Mouse (Mus musculus) limb, embryonic 10.5 days (tissue): ENCODE measurements around the gene Zscan26. TPM values are rescaled to one million over a fixed set of nuclear protein-coding genes. Genes with fewer than 3 reads are reported as not detected.

Experiments
- DNase-seq: peaks from one replicate; pipeline ENCODE4 v3.0.0-alpha.2; 2017; ENCODE audit warnings: low spot score
- H3K27ac ChIP-seq: fragments of 300-500 bp; sonication (generic); 2 replicates; pipeline ENCODE4 v1.5.1; 2016; ENCODE audit warnings: mild to moderate bottlenecking
- H3K27me3 ChIP-seq: fragments of 300-500 bp; sonication (generic); 2 replicates; pipeline ENCODE4 v1.6.1; 2016; ENCODE audit warnings: low read depth, mild to moderate bottlenecking; ENCODE audit not compliant: poor library complexity, severe bottlenecking
- H3K36me3 ChIP-seq: fragments of 300-500 bp; sonication (generic); 2 replicates; pipeline ENCODE4 v1.6.1; 2016; ENCODE audit warnings: mild to moderate bottlenecking, moderate library complexity
- H3K4me1 ChIP-seq: fragments of 300-500 bp; sonication (generic); 2 replicates; pipeline ENCODE4 v1.6.1; 2016
- H3K4me3 ChIP-seq: fragments of 300-500 bp; sonication (generic); 2 replicates; pipeline ENCODE4 v1.5.1; 2016; ENCODE audit warnings: mild to moderate bottlenecking, moderate library complexity
- H3K9me3 ChIP-seq: fragments of 300-500 bp; sonication (generic); replicated peaks from 2 replicates; pipeline ENCODE4 v1.6.1; 2016; ENCODE audit warnings: mild to moderate bottlenecking
- WGBS: fragments of 180-500 bp; shearing (Covaris S2); methylation state at CpG from one replicate; pipeline ENCODE4 v1.1.7; 2016; 5-methylcytosine and 5-hydroxymethylcytosine counted together
- microRNA counts: library from miRNA; unstranded; fragments of <30 nt; microRNA quantifications from one replicate; lab custom pipeline; 2017
- microRNA-seq: library from miRNA; unstranded; fragments of <30 nt; microRNA quantifications from one replicate; pipeline ENCODE4, GENCODE M21; 2017
- polyA plus RNA-seq: library from polyadenylated mRNA; unstranded; fragments of >200 nt; fragmentation: Nextera tagmentation; extraction: Ambion mirVana; gene quantifications from 2 replicates; pipeline ENCODE4 v1.2.1, GENCODE M21; 2016

Zscan26 gene
- polyA plus RNA-seq, 1 experiment from 2014 or later = 29.9 TPM

GRCm38 (mm10) chr13:21395623-21396022 lies 57.9 kb downstream of the Zscan26 start:
- Histone ChIP-seq H3K27ac (no peak overlapping the region), H3K27me3 (no peaks in the 10 kb centered on the region), H3K4me1 (no peaks in the 10 kb centered on the region), H3K36me3 (peaks cover 92% of the 10 kb centered on the region), H3K4me3 (no peak overlapping the region), H3K9me3 (no peaks in the 10 kb centered on the region)
- 89% methylated on average over 6 of the region's 6 CpGs for WGBS
- no peak for DNase-seq

- DNase-seq = no peak
- no peak overlapping the region for H3K4me3 ChIP-seq
- no peak overlapping the region for H3K27ac ChIP-seq
- 96% methylated on average over 1 of the region's 1 CpGs for WGBS
- peaks cover 92% of the 10 kb centered on the region for H3K36me3 ChIP-seq
- H3K4me1 ChIP-seq = no peaks in the 10 kb centered on the region
- H3K9me3 ChIP-seq = no peaks in the 10 kb centered on the region
- no peaks in the 10 kb centered on the region for H3K27me3 ChIP-seq
These were observed 58.3 kb downstream of the Zscan26 start for GRCm38 (mm10) chr13:21395211-21395610.

MicroRNAs within 50 kb of the gene (microRNA counts, 519-probe panel; counts per million panel counts)
- microRNA mmu-miR-1896 (lab: Ali Mortazavi, UCI) = 3,974 counts per million, percentile 78 among the panel's probes with 10 or more counts

Small RNAs within 50 kb of the gene (microRNA-seq; reads per million reads assigned to microRNA genes)
- gene Mir1896 (not detected), gene Mir6942 (not detected)

Other genes starting within 250 kb of the Zscan26 start
- not detected in 2 replicates for gene Gpx5, start 161.0 kb downstream of the Zscan26 start, polyA plus RNA-seq
- gene Gpx6, start 141.6 kb downstream of the Zscan26 start, polyA plus RNA-seq = 0.62 and 0.91 TPM in 2 replicates
- gene Olfr1367, start 106.8 kb downstream of the Zscan26 start, polyA plus RNA-seq = not detected in 2 replicates
- gene Zscan12, start 90.9 kb downstream of the Zscan26 start, polyA plus RNA-seq = 19.6 and 19.7 TPM in 2 replicates
- gene Zkscan3, start 51.0 kb downstream of the Zscan26 start, polyA plus RNA-seq = 88.7 and 100 TPM in 2 replicates
- gene Pgbd1, start 12.7 kb downstream of the Zscan26 start, polyA plus RNA-seq = 4.9 and 5.1 TPM in 2 replicates
- gene Nkapl, start 14.8 kb upstream of the Zscan26 start, polyA plus RNA-seq = 2.0 and 2.4 TPM in 2 replicates
- gene Zkscan4, start 25.2 kb upstream of the Zscan26 start, polyA plus RNA-seq = 2.5 and 3.3 TPM in 2 replicates
- gene Gm10065, start 25.7 kb upstream of the Zscan26 start, polyA plus RNA-seq = not detected in 2 replicates
- gene AK157302, start 41.5 kb upstream of the Zscan26 start, polyA plus RNA-seq = 0.20 and 0.28 TPM in 2 replicates
- 3.6 and 5.0 TPM in 2 replicates for gene Gm11273, start 47.7 kb upstream of the Zscan26 start, polyA plus RNA-seq
- gene Zkscan8, start 77.4 kb upstream of the Zscan26 start, polyA plus RNA-seq = 6.8 and 9.6 TPM in 2 replicates
- 0.06 TPM in 1 of 2 replicates, not detected in the other for gene Olfr1366, start 89.1 kb upstream of the Zscan26 start, polyA plus RNA-seq
- not detected in 2 replicates for gene Olfr1535, start 106.2 kb upstream of the Zscan26 start, polyA plus RNA-seq
- gene Olfr1364, start 128.0 kb upstream of the Zscan26 start, polyA plus RNA-seq = not detected in 2 replicates
- gene Olfr1362, start 160.3 kb upstream of the Zscan26 start, polyA plus RNA-seq = not detected in 2 replicates
- gene Olfr11, start 188.8 kb upstream of the Zscan26 start, polyA plus RNA-seq = not detected in 2 replicates
- gene Olfr1361, start 209.7 kb upstream of the Zscan26 start, polyA plus RNA-seq = not detected in 2 replicates
- not detected in 2 replicates for gene Olfr1360, start 223.7 kb upstream of the Zscan26 start, polyA plus RNA-seq
- not detected in 2 replicates for gene Olfr1359, start 244.4 kb upstream of the Zscan26 start, polyA plus RNA-seq